Mouse (Mus musculus) forebrain, embryonic 16.5 days (tissue): ENCODE measurements around the gene Slc22a23. TPM values are rescaled to one million over a fixed set of nuclear protein-coding genes. Genes with fewer than 3 reads are reported as not detected.
"Not testable (repeated sequence)": the region's sequence is repeated elsewhere in the genome, so short reads cannot be mapped to it uniquely, and the experiment has no call there.

ENCODE experiments used
- ATAC-seq: fragments of 200-750 bp; cut with Nextera tagmentation; 2 replicates; pipeline ENCODE4 v1.8.0; 2017; ENCODE audit warnings: mild to moderate bottlenecking, moderate library complexity
- H3K27ac ChIP-seq: fragments of 300-500 bp; sonication (generic); 2 replicates; pipeline ENCODE4 v1.5.1; 2014; ENCODE audit warnings: low read length, control low read depth
- H3K27me3 ChIP-seq: fragments of 300-500 bp; sonication (generic); replicated peaks from 2 replicates; pipeline ENCODE4 v1.6.1; 2014; ENCODE audit warnings: low read length; ENCODE audit not compliant: control insufficient read depth, insufficient read depth
- H3K36me3 ChIP-seq: fragments of 300-500 bp; sonication (generic); 2 replicates; pipeline ENCODE4 v1.6.1; 2014; ENCODE audit not compliant: control insufficient read depth, insufficient read depth
- H3K4me1 ChIP-seq: fragments of 300-500 bp; sonication (generic); replicated peaks from 2 replicates; pipeline ENCODE4 v1.6.1; 2014; ENCODE audit warnings: low read length; ENCODE audit not compliant: control insufficient read depth, insufficient read depth
- H3K4me2 ChIP-seq: fragments of 300-500 bp; sonication (generic); 2 replicates; pipeline ENCODE4 v1.6.1; 2014; ENCODE audit warnings: mild to moderate bottlenecking, low read length, control low read depth
- H3K4me3 ChIP-seq: fragments of 300-500 bp; sonication (generic); replicated peaks from 2 replicates; pipeline ENCODE4 v1.5.1; 2014; ENCODE audit warnings: mild to moderate bottlenecking, low read length, control low read depth
- H3K9ac ChIP-seq: fragments of 300-500 bp; sonication (generic); replicated peaks from 2 replicates; pipeline ENCODE4 v1.6.1; 2014; ENCODE audit warnings: low read depth, low read length, control low read depth
- H3K9me3 ChIP-seq: fragments of 300-500 bp; sonication (generic); 2 replicates; pipeline ENCODE4 v1.6.1; 2016; ENCODE audit warnings: low read length; ENCODE audit not compliant: control insufficient read depth
- WGBS: fragments of 180-500 bp; shearing (Covaris S2); extraction: QIAGEN DNeasy Blood & Tissue Kit; methylation state at CpG from one replicate; pipeline ENCODE4 v1.1.7; 2014; 5-methylcytosine and 5-hydroxymethylcytosine counted together
- polyA plus RNA-seq: library from polyadenylated mRNA; unstranded; fragments of >200 nt; fragmentation: Nextera tagmentation; extraction: Ambion mirVana; gene quantifications from 2 replicates; pipeline ENCODE4 v1.2.1, GENCODE M21; 2015

Gene Slc22a23
- polyA plus RNA-seq: 11.2 and 13.0 TPM in 2 replicates

GRCm38 (mm10) chr13:34345128-34346085, at the start of gene Slc22a23:
Gene Slc22a23, minus strand, starts transcription at chr13:34345182.
- 2% methylated on average over 42 of the region's 69 CpGs for WGBS
- Histone ChIP-seq H3K4me1 (peaks cover 41% of the 10 kb centered on the region), H3K9ac (peak within 1 kb of the TSS; percentile 90), H3K36me3 (no peaks in the 10 kb centered on the region), H3K4me2 (peak within 1 kb of the TSS; percentile 86), H3K9me3 (no peaks in the 10 kb centered on the region), H3K4me3 (peak within 1 kb of the TSS; percentile 91), H3K27me3 (no peaks in the 10 kb centered on the region), H3K27ac (peak within 1 kb of the TSS; percentile 80)
- ATAC-seq: peak; percentile 72

GRCm38 (mm10) chr13:34394305-34394704, 49.3 kb upstream of the Slc22a23 start:
- H3K4me2 ChIP-seq, H3K9me3 ChIP-seq, H3K36me3 ChIP-seq, H3K27ac ChIP-seq, H3K4me1 ChIP-seq, H3K9ac ChIP-seq, ATAC-seq, H3K27me3 ChIP-seq, H3K4me3 ChIP-seq: not testable (repeated sequence)
- 92% methylated on average over 12 of the region's 16 CpGs for WGBS

- H3K4me1 ChIP-seq: no peaks in the 10 kb centered on the region
- H3K36me3 ChIP-seq: no peaks in the 10 kb centered on the region
- no peak overlapping the region for H3K27ac ChIP-seq
- H3K27me3 ChIP-seq: no peaks in the 10 kb centered on the region
- no peaks in the 10 kb centered on the region for H3K9me3 ChIP-seq
- no peak overlapping the region for H3K4me3 ChIP-seq
- H3K4me2 ChIP-seq: no peak overlapping the region
- no peak for ATAC-seq
- H3K9ac ChIP-seq: no peak overlapping the region
- 89% methylated on average over 7 of the region's 7 CpGs for WGBS
Measured at GRCm38 (mm10) chr13:34392376-34392775, 47.4 kb upstream of the Slc22a23 start.

GRCm38 (mm10) chr13:34388219-34388618, 43.2 kb upstream of the Slc22a23 start:
- Histone ChIP-seq H3K4me1 (no peaks in the 10 kb centered on the region), H3K36me3 (no peaks in the 10 kb centered on the region), H3K4me2 (no peak overlapping the region), H3K4me3 (no peak overlapping the region), H3K9ac (no peak overlapping the region), H3K9me3 (no peaks in the 10 kb centered on the region), H3K27me3 (no peaks in the 10 kb centered on the region), H3K27ac (no peak overlapping the region)
- ATAC-seq: no peak
- 98% methylated on average over 5 of the region's 5 CpGs for WGBS

- ATAC-seq: no peak
- Histone ChIP-seq H3K36me3 (no peaks in the 10 kb centered on the region), H3K9ac (no peak overlapping the region), H3K4me3 (no peak overlapping the region), H3K4me1 (no peaks in the 10 kb centered on the region), H3K27ac (no peak overlapping the region), H3K4me2 (no peak overlapping the region), H3K27me3 (no peaks in the 10 kb centered on the region), H3K9me3 (no peaks in the 10 kb centered on the region)
- WGBS: 79% methylated on average over 3 of the region's 3 CpGs
Measured at GRCm38 (mm10) chr13:34383416-34383815, 38.4 kb upstream of the Slc22a23 start.

- no peak overlapping the region for H3K4me2 ChIP-seq
- H3K9ac ChIP-seq: no peak overlapping the region
- no peak overlapping the region for H3K4me3 ChIP-seq
- no peaks in the 10 kb centered on the region for H3K27me3 ChIP-seq
- WGBS: 95% methylated on average over 3 of the region's 3 CpGs
- no peaks in the 10 kb centered on the region for H3K36me3 ChIP-seq
- H3K27ac ChIP-seq: no peak overlapping the region
- no peak for ATAC-seq
- no peaks in the 10 kb centered on the region for H3K4me1 ChIP-seq
- no peaks in the 10 kb centered on the region for H3K9me3 ChIP-seq
Measured at GRCm38 (mm10) chr13:34378926-34379325, 33.9 kb upstream of the Slc22a23 start.

GRCm38 (mm10) chr13:34375145-34375544, 30.2 kb upstream of the Slc22a23 start:
- H3K9ac ChIP-seq: no peak overlapping the region
- WGBS: 68% methylated on average over 4 of the region's 4 CpGs
- no peak for ATAC-seq
- H3K9me3 ChIP-seq: no peaks in the 10 kb centered on the region
- H3K4me3 ChIP-seq: no peak overlapping the region
- H3K4me2 ChIP-seq: no peak overlapping the region
- no peaks in the 10 kb centered on the region for H3K36me3 ChIP-seq
- H3K27ac ChIP-seq: no peak overlapping the region
- H3K27me3 ChIP-seq: no peaks in the 10 kb centered on the region
- no peaks in the 10 kb centered on the region for H3K4me1 ChIP-seq

- no peak overlapping the region for H3K27ac ChIP-seq
- H3K36me3 ChIP-seq: no peaks in the 10 kb centered on the region
- H3K9ac ChIP-seq: no peak overlapping the region
- no peak for ATAC-seq
- H3K4me1 ChIP-seq: no peaks in the 10 kb centered on the region
- no peaks in the 10 kb centered on the region for H3K27me3 ChIP-seq
- 78% methylated on average over 5 of the region's 5 CpGs for WGBS
- no peaks in the 10 kb centered on the region for H3K9me3 ChIP-seq
- no peak overlapping the region for H3K4me2 ChIP-seq
- H3K4me3 ChIP-seq: no peak overlapping the region
Measured at GRCm38 (mm10) chr13:34372870-34373478, 28.0 kb upstream of the Slc22a23 start.

- Histone ChIP-seq H3K36me3 (no peaks in the 10 kb centered on the region), H3K9ac (no peak overlapping the region), H3K9me3 (no peaks in the 10 kb centered on the region), H3K27ac (no peak overlapping the region), H3K27me3 (no peaks in the 10 kb centered on the region), H3K4me2 (no peak overlapping the region), H3K4me3 (no peak overlapping the region), H3K4me1 (no peaks in the 10 kb centered on the region)
- WGBS: 65% methylated on average over 6 of the region's 6 CpGs
- no peak for ATAC-seq
Measured at GRCm38 (mm10) chr13:34371951-34372869, 27.2 kb upstream of the Slc22a23 start.
